Mouse (Mus musculus): ENCODE measurements around the gene Atxn7l1. TPM values are rescaled to one million over a fixed set of nuclear protein-coding genes. Genes with fewer than 3 reads are reported as not detected.

Atxn7l1 gene
- polyA plus RNA-seq, 1 experiment from 2014 or later = 15.7 TPM

DNA sequence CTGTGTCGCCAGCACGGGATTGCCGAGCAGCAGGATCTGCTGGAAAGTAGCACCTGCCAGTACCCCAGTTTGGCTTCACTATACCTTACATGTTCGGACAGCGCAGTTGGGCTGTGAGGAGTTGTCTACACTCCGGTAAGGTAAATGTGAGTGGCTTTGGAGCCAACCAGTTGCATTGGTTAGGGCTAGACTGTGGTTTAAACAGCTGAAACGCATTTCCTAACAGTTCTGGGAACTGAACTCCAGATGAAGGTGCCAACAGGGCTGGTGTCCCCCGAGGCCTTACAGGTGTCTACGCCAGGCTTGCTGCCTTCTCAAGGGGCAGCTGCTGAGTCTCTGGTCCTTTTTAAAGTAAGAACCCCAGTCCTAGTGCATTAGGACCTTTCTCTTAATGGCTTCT, 157.6 kb downstream of the Atxn7l1 start:
- H3K4me3 ChIP-seq (ENCODE audit: low read length) = no peak overlapping the region
- WGBS = 86% methylated on average over 9 of the region's 9 CpGs
- ATAC-seq (ENCODE audit: low read depth) = no peak

DNA sequence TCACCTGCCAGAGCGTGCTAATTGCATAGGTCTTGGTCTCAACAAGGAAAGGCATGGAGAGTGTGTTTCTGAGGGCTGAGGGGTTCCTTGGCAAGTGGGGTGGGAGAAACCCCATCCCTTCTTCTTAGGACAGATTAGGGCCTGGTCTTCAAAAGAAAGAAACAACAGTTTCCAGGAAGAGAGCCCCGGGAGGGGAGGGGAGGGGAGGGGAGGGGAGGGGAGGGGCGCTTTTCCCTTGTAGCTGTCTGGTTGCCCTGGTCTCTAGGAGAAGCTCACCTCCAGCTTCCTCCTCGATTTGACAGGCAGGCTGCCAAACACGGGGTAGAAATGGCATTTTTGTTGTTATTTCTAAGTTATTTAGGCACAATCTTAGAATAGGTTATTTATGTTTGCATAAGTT, 159.0 kb downstream of the Atxn7l1 start:
- Histone ChIP-seq H3K4me3 (ENCODE audit: low read length) (no peak overlapping the region), H3K4me2 (ENCODE audit: low read depth, low read length) (no peak overlapping the region), H3K4me1 (replicated peaks; ENCODE audit: control insufficient read depth, insufficient read depth, low read length) (peaks cover 9% of the 10 kb centered on the region), H3K9ac (ENCODE audit: low read length) (no peak overlapping the region), H3K36me3 (ENCODE audit: control insufficient read depth, insufficient read depth, low read length) (no peaks in the 10 kb centered on the region), H3K9me3 (ENCODE audit: control insufficient read depth, low read length) (no peaks in the 10 kb centered on the region), H3K27ac (ENCODE audit: low read length) (no peak overlapping the region), H3K27me3 (ENCODE audit: control insufficient read depth, insufficient read depth, low read depth, low read length) (no peaks in the 10 kb centered on the region)
- WGBS = 72% methylated on average over 3 of the region's 5 CpGs
- ATAC-seq (ENCODE audit: low read depth) = no peak

More for the DNA sequence above, 157.6 kb downstream of the Atxn7l1 start:
- Histone ChIP-seq H3K9ac (ENCODE audit: low read length) (no peak overlapping the region), H3K4me1 (replicated peaks; ENCODE audit: control insufficient read depth, insufficient read depth, low read length) (peaks cover 11% of the 10 kb centered on the region), H3K4me2 (ENCODE audit: low read depth, low read length) (no peak overlapping the region), H3K27me3 (ENCODE audit: control insufficient read depth, insufficient read depth, low read depth, low read length) (no peaks in the 10 kb centered on the region), H3K36me3 (ENCODE audit: control insufficient read depth, insufficient read depth, low read length) (no peaks in the 10 kb centered on the region), H3K9me3 (ENCODE audit: control insufficient read depth, low read length) (no peaks in the 10 kb centered on the region), H3K27ac (ENCODE audit: low read length) (no peak overlapping the region)

DNA sequence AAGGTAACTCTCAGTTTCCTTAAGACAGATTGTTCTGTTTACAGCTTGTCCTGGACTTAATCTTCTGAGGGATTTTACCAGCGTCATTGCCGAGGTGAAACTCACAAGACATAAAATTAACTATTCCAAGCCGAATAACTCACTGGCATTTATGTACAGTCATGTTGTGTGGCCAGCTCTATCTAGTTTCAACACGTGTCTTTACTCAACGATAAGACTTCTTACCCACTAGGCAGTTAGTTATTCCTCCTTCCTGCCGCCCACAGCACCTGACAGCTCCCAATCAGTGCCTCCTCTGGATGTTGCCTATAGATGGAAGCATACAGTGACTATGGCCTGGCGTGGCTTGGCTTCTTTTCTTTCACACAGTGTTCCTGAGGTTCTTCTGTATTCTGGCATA, 161.2 kb downstream of the Atxn7l1 start:
- H3K4me3 ChIP-seq (ENCODE audit: low read length) = no peak overlapping the region
- no peak for ATAC-seq (ENCODE audit: low read depth)
- WGBS = 83% methylated on average over 7 of the region's 7 CpGs
- H3K4me1 ChIP-seq (replicated peaks; ENCODE audit: control insufficient read depth, insufficient read depth, low read length) = peaks cover 1% of the 10 kb centered on the region
- no peak overlapping the region for H3K27ac ChIP-seq (ENCODE audit: low read length)
- H3K9ac ChIP-seq (ENCODE audit: low read length) = no peak overlapping the region
- no peaks in the 10 kb centered on the region for H3K36me3 ChIP-seq (ENCODE audit: control insufficient read depth, insufficient read depth, low read length)
- no peaks in the 10 kb centered on the region for H3K9me3 ChIP-seq (ENCODE audit: control insufficient read depth, low read length)
- no peak overlapping the region for H3K4me2 ChIP-seq (ENCODE audit: low read depth, low read length)
- no peaks in the 10 kb centered on the region for H3K27me3 ChIP-seq (ENCODE audit: control insufficient read depth, insufficient read depth, low read depth, low read length)

DNA sequence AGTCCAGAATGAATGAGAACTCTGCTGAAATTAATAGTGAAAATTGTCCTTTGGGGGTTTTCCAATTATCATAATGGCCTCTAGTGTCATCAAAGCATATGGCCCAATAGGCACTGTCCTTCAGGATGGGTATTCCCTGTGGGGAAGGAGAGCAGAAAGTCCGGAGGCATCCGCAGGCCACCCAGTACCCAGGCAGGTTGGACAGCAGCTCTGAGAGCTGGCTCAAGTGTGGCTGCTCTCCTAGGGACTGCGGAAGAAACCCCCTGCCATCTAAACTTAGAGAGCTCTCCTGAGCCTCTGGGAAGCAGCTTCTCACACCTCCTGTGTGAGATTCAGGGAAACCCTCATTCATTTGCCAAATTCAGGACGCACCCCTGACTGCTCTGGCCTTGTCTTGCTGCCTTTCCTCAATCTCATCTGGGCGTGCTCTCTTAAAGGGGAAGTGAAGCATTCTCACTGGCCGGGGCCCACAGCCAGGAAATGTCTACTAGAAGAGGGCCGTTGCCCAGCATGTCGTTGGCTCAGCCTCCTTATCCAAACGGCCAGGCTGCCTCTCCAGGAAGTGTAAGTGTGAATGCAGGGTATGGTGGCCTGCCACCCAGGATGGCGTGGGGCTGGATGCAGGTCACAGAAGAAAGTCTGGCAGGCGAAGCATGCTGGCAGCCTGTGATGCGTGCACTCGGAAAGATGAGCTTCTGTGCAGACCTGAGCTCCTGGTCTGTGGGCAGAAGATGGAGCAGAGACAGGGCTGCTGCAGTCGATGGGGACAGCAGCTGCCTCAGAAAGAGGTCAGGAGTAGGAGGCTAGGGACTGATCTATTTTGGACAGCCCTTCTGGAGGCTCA, 166.6 kb downstream of the Atxn7l1 start:
- peaks cover 13% of the 10 kb centered on the region for H3K4me1 ChIP-seq (replicated peaks; ENCODE audit: control insufficient read depth, insufficient read depth, low read length)
- peak overlapping the region; percentile 44 for H3K4me2 ChIP-seq (ENCODE audit: low read depth, low read length)
- 14% methylated on average over 14 of the region's 14 CpGs for WGBS
- H3K36me3 ChIP-seq (ENCODE audit: control insufficient read depth, insufficient read depth, low read length) = no peaks in the 10 kb centered on the region
- peak overlapping the region; percentile 50 for H3K27ac ChIP-seq (ENCODE audit: low read length)
- no peaks in the 10 kb centered on the region for H3K27me3 ChIP-seq (ENCODE audit: control insufficient read depth, insufficient read depth, low read depth, low read length)
- peak; percentile 82 for ATAC-seq (ENCODE audit: low read depth)
- H3K9ac ChIP-seq (ENCODE audit: low read length) = 0 out of 2 replicates have a peak overlapping the region, but pooled peaks have one; percentile 16
- H3K9me3 ChIP-seq (ENCODE audit: control insufficient read depth, low read length) = no peaks in the 10 kb centered on the region
- peak overlapping the region; percentile 26 for H3K4me3 ChIP-seq (ENCODE audit: low read length)

DNA sequence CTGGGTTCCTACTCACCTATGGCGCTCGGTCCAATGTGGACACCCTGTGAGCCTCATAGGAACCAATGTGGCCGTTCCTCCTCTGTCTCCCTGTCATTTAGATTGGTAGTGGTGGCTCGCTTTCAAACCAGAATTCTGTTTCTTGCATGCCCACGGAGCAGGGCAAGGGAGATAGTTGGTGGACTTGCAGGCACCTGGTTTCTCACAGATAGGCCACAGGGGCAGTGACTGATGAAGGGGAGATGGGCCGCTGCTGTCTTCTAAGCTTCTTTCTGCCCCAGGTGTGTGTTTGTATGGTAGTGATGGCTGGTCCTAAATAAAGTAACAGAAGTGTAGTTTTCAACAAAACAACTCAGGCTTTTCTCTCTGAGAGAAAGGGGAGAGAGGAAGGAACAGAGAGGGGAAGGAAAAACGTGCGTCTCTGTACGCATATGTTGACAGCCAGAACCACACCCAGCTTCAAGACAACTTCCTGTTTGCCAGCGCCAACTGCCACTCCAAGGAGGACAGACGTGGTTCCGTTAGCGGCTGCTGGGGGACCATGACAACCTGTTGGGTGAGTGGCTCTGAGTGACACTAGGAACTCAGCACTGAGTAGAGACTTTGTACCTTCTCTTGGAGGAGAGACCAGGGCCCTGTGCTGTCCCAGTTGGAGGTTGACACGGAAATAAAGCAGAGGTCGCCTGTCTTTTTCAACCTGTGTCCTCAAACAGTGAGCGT, 167.6 kb downstream of the Atxn7l1 start:
- Histone ChIP-seq H3K4me1 (replicated peaks; ENCODE audit: control insufficient read depth, insufficient read depth, low read length) (peaks cover 13% of the 10 kb centered on the region), H3K9me3 (ENCODE audit: control insufficient read depth, low read length) (no peaks in the 10 kb centered on the region), H3K4me2 (ENCODE audit: low read depth, low read length) (peak overlapping the region; percentile 44; the same call in 1 of the 2 replicates), H3K27ac (ENCODE audit: low read length) (peak overlapping the region; percentile 50), H3K9ac (ENCODE audit: low read length) (no peak overlapping the region), H3K4me3 (ENCODE audit: low read length) (no peak overlapping the region), H3K27me3 (ENCODE audit: control insufficient read depth, insufficient read depth, low read depth, low read length) (no peaks in the 10 kb centered on the region), H3K36me3 (ENCODE audit: control insufficient read depth, insufficient read depth, low read length) (no peaks in the 10 kb centered on the region)
- 72% methylated on average over 16 of the region's 16 CpGs for WGBS
- ATAC-seq (ENCODE audit: low read depth) = peak; percentile 39; the same call in 1 of the 2 replicates

DNA sequence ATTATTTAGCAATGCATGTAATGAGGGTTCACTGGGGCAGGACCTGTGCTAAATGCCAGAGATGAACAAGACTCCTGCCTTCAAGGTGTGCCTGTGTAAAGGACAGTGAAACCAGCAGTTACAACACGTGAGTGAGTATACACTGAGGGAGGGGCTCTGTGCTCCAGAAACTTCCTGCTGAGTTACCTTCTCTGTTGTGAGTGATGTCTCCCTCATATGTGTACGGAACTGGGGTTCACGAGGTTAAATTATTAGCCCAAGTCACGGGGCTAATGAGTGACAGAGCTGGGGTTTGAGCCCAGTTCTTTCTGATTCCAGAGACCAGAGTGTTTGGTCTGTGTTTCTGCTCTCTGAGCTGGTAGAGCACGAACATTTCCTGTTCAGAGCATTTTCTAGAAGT, 168.3 kb downstream of the Atxn7l1 start:
- no peak overlapping the region for H3K9ac ChIP-seq (ENCODE audit: low read length)

DNA sequence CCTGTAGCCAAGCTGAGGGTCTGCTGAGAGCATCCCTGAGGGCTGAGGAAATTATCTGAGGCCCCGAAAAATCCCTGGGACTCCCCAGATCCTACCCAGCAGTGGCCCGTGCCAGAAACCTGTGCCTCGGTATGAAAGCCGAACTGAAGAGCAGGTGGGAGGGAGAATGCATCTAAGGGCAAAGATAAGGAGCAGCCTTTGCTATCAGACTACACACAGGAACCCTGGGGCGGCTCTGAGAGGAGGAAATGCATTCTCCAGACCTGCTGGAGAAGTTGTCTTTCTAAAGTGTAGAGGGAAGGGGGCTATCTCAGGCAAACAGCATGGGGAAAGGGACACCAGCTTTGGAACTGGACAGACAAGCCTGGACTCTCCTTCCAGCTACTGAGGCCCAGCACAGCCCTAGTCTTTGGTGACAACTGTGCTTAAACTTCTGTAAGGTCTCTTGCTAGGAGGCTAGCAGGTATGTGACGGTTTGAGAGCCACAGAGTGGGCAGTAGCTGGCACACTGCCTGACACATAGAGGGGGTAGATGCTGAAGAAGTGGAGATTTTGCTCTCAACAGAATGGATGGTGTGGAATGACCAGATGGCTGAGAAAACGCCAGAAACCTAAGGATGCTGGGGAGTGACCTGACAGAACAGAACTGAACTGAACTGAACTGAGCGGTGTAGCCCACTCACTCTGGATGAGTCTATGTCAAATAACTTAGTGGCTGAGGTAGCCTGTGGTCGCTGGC, 170.5 kb downstream of the Atxn7l1 start:
- Histone ChIP-seq H3K36me3 (ENCODE audit: control insufficient read depth, insufficient read depth, low read length) (no peaks in the 10 kb centered on the region), H3K9ac (ENCODE audit: low read length) (no peak overlapping the region), H3K4me2 (ENCODE audit: low read depth, low read length) (no peak overlapping the region), H3K4me3 (ENCODE audit: low read length) (no peak overlapping the region), H3K27ac (ENCODE audit: low read length) (no peak overlapping the region), H3K9me3 (ENCODE audit: control insufficient read depth, low read length) (no peaks in the 10 kb centered on the region), H3K4me1 (replicated peaks; ENCODE audit: control insufficient read depth, insufficient read depth, low read length) (peaks cover 13% of the 10 kb centered on the region), H3K27me3 (ENCODE audit: control insufficient read depth, insufficient read depth, low read depth, low read length) (no peaks in the 10 kb centered on the region)
- no peak for ATAC-seq (ENCODE audit: low read depth)
- 68% methylated on average over 9 of the region's 9 CpGs for WGBS

More for the DNA sequence above, 168.3 kb downstream of the Atxn7l1 start:
- Histone ChIP-seq H3K27ac (ENCODE audit: low read length) (no peak overlapping the region), H3K4me1 (replicated peaks; ENCODE audit: control insufficient read depth, insufficient read depth, low read length) (peaks cover 13% of the 10 kb centered on the region), H3K27me3 (ENCODE audit: control insufficient read depth, insufficient read depth, low read depth, low read length) (no peaks in the 10 kb centered on the region), H3K9me3 (ENCODE audit: control insufficient read depth, low read length) (no peaks in the 10 kb centered on the region), H3K36me3 (ENCODE audit: control insufficient read depth, insufficient read depth, low read length) (no peaks in the 10 kb centered on the region), H3K4me3 (ENCODE audit: low read length) (no peak overlapping the region), H3K4me2 (ENCODE audit: low read depth, low read length) (no peak overlapping the region)
- ATAC-seq (ENCODE audit: low read depth) = no peak
- WGBS = 57% methylated on average over 5 of the region's 5 CpGs

DNA sequence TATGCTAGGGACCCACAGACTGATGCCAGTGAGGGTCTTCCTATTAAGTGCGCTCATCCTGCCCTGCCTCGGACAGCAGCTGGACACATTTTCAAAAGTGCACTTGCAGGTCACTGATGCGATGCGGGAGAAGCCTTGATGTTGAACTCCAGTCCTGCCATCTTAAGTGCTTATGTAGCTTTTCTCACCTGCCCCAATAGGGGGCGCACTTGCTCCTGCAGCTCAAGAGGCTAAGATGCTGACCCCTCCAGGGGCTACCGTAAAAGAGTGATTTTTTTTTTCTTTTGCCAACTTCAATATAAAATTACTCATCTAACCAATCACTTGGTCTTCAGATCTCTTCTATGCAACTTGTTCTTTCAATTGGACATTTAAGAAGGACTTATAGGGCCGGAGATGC, 175.1 kb downstream of the Atxn7l1 start:
- Histone ChIP-seq H3K27me3 (ENCODE audit: control insufficient read depth, insufficient read depth, low read depth, low read length) (no peaks in the 10 kb centered on the region), H3K27ac (ENCODE audit: low read length) (no peak overlapping the region), H3K4me2 (ENCODE audit: low read depth, low read length) (no peak overlapping the region), H3K9me3 (ENCODE audit: control insufficient read depth, low read length) (no peaks in the 10 kb centered on the region), H3K4me3 (ENCODE audit: low read length) (no peak overlapping the region), H3K4me1 (replicated peaks; ENCODE audit: control insufficient read depth, insufficient read depth, low read length) (no peaks in the 10 kb centered on the region), H3K36me3 (ENCODE audit: control insufficient read depth, insufficient read depth, low read length) (no peaks in the 10 kb centered on the region), H3K9ac (ENCODE audit: low read length) (no peak overlapping the region)
- 76% methylated on average over 7 of the region's 7 CpGs for WGBS
- ATAC-seq (ENCODE audit: low read depth) = no peak

DNA sequence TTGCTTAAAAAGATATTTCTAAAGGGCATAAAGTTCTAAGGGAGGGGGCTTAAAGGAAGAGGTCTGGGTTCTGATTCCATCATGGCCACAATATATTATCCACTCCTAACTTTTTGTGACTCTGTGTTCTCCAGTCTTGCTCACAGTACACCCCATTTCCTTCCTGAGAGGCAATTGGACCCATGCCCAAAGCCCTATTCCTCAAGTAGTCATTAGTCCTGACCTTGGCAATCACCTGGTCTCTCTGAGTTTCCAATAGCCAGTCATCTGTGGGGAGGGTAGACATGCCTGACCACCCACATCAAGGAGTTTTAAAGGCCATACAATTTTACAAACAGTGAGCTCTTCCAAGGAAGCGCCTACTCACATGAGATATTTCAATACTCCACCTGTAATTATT, 176.3 kb downstream of the Atxn7l1 start:
- H3K36me3 ChIP-seq (ENCODE audit: control insufficient read depth, insufficient read depth, low read length) = no peaks in the 10 kb centered on the region
- 82% methylated on average over 1 of the region's 1 CpGs for WGBS
- no peak overlapping the region for H3K4me3 ChIP-seq (ENCODE audit: low read length)
- no peak for ATAC-seq (ENCODE audit: low read depth)
- no peak overlapping the region for H3K9ac ChIP-seq (ENCODE audit: low read length)
- no peaks in the 10 kb centered on the region for H3K4me1 ChIP-seq (replicated peaks; ENCODE audit: control insufficient read depth, insufficient read depth, low read length)
- H3K27me3 ChIP-seq (ENCODE audit: control insufficient read depth, insufficient read depth, low read depth, low read length) = no peaks in the 10 kb centered on the region
- no peaks in the 10 kb centered on the region for H3K9me3 ChIP-seq (ENCODE audit: control insufficient read depth, low read length)
- no peak overlapping the region for H3K27ac ChIP-seq (ENCODE audit: low read length)
- H3K4me2 ChIP-seq (ENCODE audit: low read depth, low read length) = no peak overlapping the region
